Mouse (Mus musculus) stomach, embryonic 15.5 days (tissue): ENCODE measurements at regions not wholly inside any gene's neighbourhood (a gene's known extent, or its start where the extent isn't known, plus 50 kb on each side); places are given as distances from the start of the nearest gene placed in this dataset.
A peak's percentile ranks its signal among the peaks of the same experiment; 100 is the strongest.

Source experiments
- ATAC-seq: fragments of 200-750 bp; cut with Nextera tagmentation; 2 replicates; pipeline ENCODE4 v1.8.0; 2017; ENCODE audit warnings: low read depth, moderate number of reproducible peaks, moderate TSS enrichment; ENCODE audit not compliant: insufficient read depth, low FRiP score
- H3K27ac ChIP-seq: fragments of 300-500 bp; sonication (generic); 2 replicates; pipeline ENCODE4 v1.5.1; 2015; ENCODE audit warnings: mild to moderate bottlenecking, inconsistent platforms
- H3K27me3 ChIP-seq: fragments of 300-500 bp; sonication (generic); replicated peaks from 2 replicates; pipeline ENCODE4 v1.6.1; 2015; ENCODE audit warnings: inconsistent platforms
- H3K36me3 ChIP-seq: fragments of 300-500 bp; sonication (generic); 2 replicates; pipeline ENCODE4 v1.6.1; 2015; ENCODE audit warnings: inconsistent platforms
- H3K4me1 ChIP-seq: fragments of 300-500 bp; sonication (generic); 2 replicates; pipeline ENCODE4 v1.6.1; 2015; ENCODE audit warnings: inconsistent platforms
- H3K4me2 ChIP-seq: fragments of 300-500 bp; sonication (generic); 2 replicates; pipeline ENCODE4 v1.6.1; 2015; ENCODE audit warnings: mild to moderate bottlenecking, inconsistent platforms
- H3K4me3 ChIP-seq: fragments of 300-500 bp; sonication (generic); replicated peaks from 2 replicates; pipeline ENCODE4 v1.5.1; 2015; ENCODE audit warnings: inconsistent platforms
- H3K9ac ChIP-seq: fragments of 300-500 bp; sonication (generic); 2 replicates; pipeline ENCODE4 v1.6.1; 2015; ENCODE audit warnings: inconsistent platforms
- H3K9me3 ChIP-seq: fragments of 300-500 bp; sonication (generic); 2 replicates; pipeline ENCODE4 v1.6.1; 2016; ENCODE audit warnings: inconsistent platforms
- WGBS: fragments of 180-500 bp; shearing (Covaris S2); methylation state at CpG from one replicate; pipeline ENCODE4 v1.1.7; 2015; 5-methylcytosine and 5-hydroxymethylcytosine counted together

- WGBS: 78% methylated on average over 2 of the region's 2 CpGs
- H3K9me3 ChIP-seq: no peaks in the 10 kb centered on the region
- H3K4me2 ChIP-seq: no peak overlapping the region
- H3K9ac ChIP-seq: no peak overlapping the region
- no peaks in the 10 kb centered on the region for H3K4me1 ChIP-seq
- ATAC-seq: no peak
- no peak overlapping the region for H3K27ac ChIP-seq
- H3K4me3 ChIP-seq: no peak overlapping the region
- H3K36me3 ChIP-seq: no peaks in the 10 kb centered on the region
- H3K27me3 ChIP-seq: no peaks in the 10 kb centered on the region; the same call in 1 of the 2 replicates
These were observed 280.7 kb downstream of the Hlx start for GRCm38 (mm10) chr1:184451686-184452085.

- no peaks in the 10 kb centered on the region for H3K9me3 ChIP-seq
- H3K27ac ChIP-seq: no peak overlapping the region
- no peak for ATAC-seq
- H3K4me1 ChIP-seq: no peaks in the 10 kb centered on the region
- H3K4me3 ChIP-seq: no peak overlapping the region
- 48% methylated on average over 9 of the region's 9 CpGs for WGBS
- no peak overlapping the region for H3K4me2 ChIP-seq
- H3K9ac ChIP-seq: no peak overlapping the region
- H3K27me3 ChIP-seq: no peaks in the 10 kb centered on the region; the same call in 1 of the 2 replicates
- H3K36me3 ChIP-seq: no peaks in the 10 kb centered on the region
These were observed 283.4 kb downstream of the Hlx start for GRCm38 (mm10) chr1:184449007-184449406.

GRCm38 (mm10) chr1:184447911-184448310 lies 284.5 kb downstream of the Hlx start:
- Histone ChIP-seq H3K4me1 (no peaks in the 10 kb centered on the region), H3K9ac (no peak overlapping the region), H3K4me2 (no peak overlapping the region), H3K4me3 (no peak overlapping the region), H3K36me3 (no peaks in the 10 kb centered on the region), H3K27me3 (no peaks in the 10 kb centered on the region; the same call in 1 of the 2 replicates), H3K27ac (no peak overlapping the region), H3K9me3 (no peaks in the 10 kb centered on the region)
- 59% methylated on average over 7 of the region's 7 CpGs for WGBS
- no peak for ATAC-seq

- no peak overlapping the region for H3K4me3 ChIP-seq
- H3K36me3 ChIP-seq: no peaks in the 10 kb centered on the region
- H3K4me1 ChIP-seq: no peaks in the 10 kb centered on the region
- no peak overlapping the region for H3K27ac ChIP-seq
- no peak overlapping the region for H3K4me2 ChIP-seq
- no peak; the same call in 1 of the 2 replicates for ATAC-seq
- no peaks in the 10 kb centered on the region for H3K9me3 ChIP-seq
- 47% methylated on average over 5 of the region's 5 CpGs for WGBS
- H3K9ac ChIP-seq: no peak overlapping the region
- no peaks in the 10 kb centered on the region; the same call in 1 of the 2 replicates for H3K27me3 ChIP-seq
These were observed 285.2 kb downstream of the Hlx start for GRCm38 (mm10) chr1:184447161-184447667.

GRCm38 (mm10) chr1:184444189-184444588 lies 288.2 kb downstream of the Hlx start:
- no peak overlapping the region for H3K27ac ChIP-seq
- H3K4me2 ChIP-seq: no peak overlapping the region
- no peaks in the 10 kb centered on the region for H3K36me3 ChIP-seq
- no peak for ATAC-seq
- H3K4me3 ChIP-seq: no peak overlapping the region
- H3K9ac ChIP-seq: no peak overlapping the region
- no peaks in the 10 kb centered on the region for H3K4me1 ChIP-seq
- WGBS: 87% methylated on average over 10 of the region's 10 CpGs
- H3K27me3 ChIP-seq: no peaks in the 10 kb centered on the region
- no peaks in the 10 kb centered on the region for H3K9me3 ChIP-seq

- Histone ChIP-seq H3K27ac (no peak overlapping the region), H3K27me3 (no peaks in the 10 kb centered on the region), H3K9me3 (no peaks in the 10 kb centered on the region), H3K4me2 (no peak overlapping the region), H3K36me3 (no peaks in the 10 kb centered on the region), H3K9ac (no peak overlapping the region), H3K4me1 (no peaks in the 10 kb centered on the region), H3K4me3 (no peak overlapping the region)
- ATAC-seq: no peak
- 59% methylated on average over 3 of the region's 3 CpGs for WGBS
These were observed 289.7 kb downstream of the Hlx start for GRCm38 (mm10) chr1:184442701-184443100.

GRCm38 (mm10) chr1:184441005-184441557 lies 291.3 kb downstream of the Hlx start:
- ATAC-seq: no peak
- H3K27me3 ChIP-seq: no peaks in the 10 kb centered on the region
- no peak overlapping the region for H3K9ac ChIP-seq
- H3K36me3 ChIP-seq: no peaks in the 10 kb centered on the region
- H3K4me1 ChIP-seq: no peaks in the 10 kb centered on the region
- no peaks in the 10 kb centered on the region for H3K9me3 ChIP-seq
- peak overlapping the region; percentile 23; the same call in 1 of the 2 replicates for H3K27ac ChIP-seq
- WGBS: 45% methylated on average over 18 of the region's 18 CpGs
- no peak overlapping the region for H3K4me3 ChIP-seq
- peak overlapping the region; percentile 26 for H3K4me2 ChIP-seq

- Histone ChIP-seq H3K4me3 (no peak overlapping the region), H3K4me1 (no peaks in the 10 kb centered on the region), H3K9me3 (no peaks in the 10 kb centered on the region), H3K27me3 (no peaks in the 10 kb centered on the region), H3K9ac (no peak overlapping the region), H3K27ac (no peak overlapping the region), H3K36me3 (no peaks in the 10 kb centered on the region), H3K4me2 (no peak overlapping the region)
- WGBS: 43% methylated on average over 3 of the region's 3 CpGs
- ATAC-seq: no peak
These were observed 292.9 kb downstream of the Hlx start for GRCm38 (mm10) chr1:184439506-184439905.

GRCm38 (mm10) chr1:184436387-184436786 lies 296.0 kb downstream of the Hlx start:
- Histone ChIP-seq H3K4me3 (no peak overlapping the region), H3K4me1 (no peaks in the 10 kb centered on the region)
- WGBS: 79% methylated on average over 3 of the region's 3 CpGs

GRCm38 (mm10) chr1:184428612-184429011 lies 303.8 kb downstream of the Hlx start:
- Histone ChIP-seq H3K4me1 (no peaks in the 10 kb centered on the region), H3K4me2 (no peak overlapping the region), H3K9me3 (no peaks in the 10 kb centered on the region), H3K9ac (no peak overlapping the region), H3K4me3 (no peak overlapping the region), H3K27ac (no peak overlapping the region), H3K36me3 (no peaks in the 10 kb centered on the region), H3K27me3 (no peaks in the 10 kb centered on the region)
- no peak for ATAC-seq
- 55% methylated on average over 8 of the region's 8 CpGs for WGBS

More at GRCm38 (mm10) chr1:184436387-184436786, 296.0 kb downstream of the Hlx start:
- Histone ChIP-seq H3K27ac (no peak overlapping the region), H3K9ac (no peak overlapping the region), H3K9me3 (no peaks in the 10 kb centered on the region), H3K36me3 (no peaks in the 10 kb centered on the region), H3K27me3 (no peaks in the 10 kb centered on the region), H3K4me2 (no peak overlapping the region)
- no peak for ATAC-seq

GRCm38 (mm10) chr1:184428035-184428434 lies 304.4 kb downstream of the Hlx start:
- Histone ChIP-seq H3K27ac (no peak overlapping the region), H3K4me3 (no peak overlapping the region), H3K4me1 (no peaks in the 10 kb centered on the region), H3K9ac (no peak overlapping the region), H3K27me3 (no peaks in the 10 kb centered on the region), H3K4me2 (no peak overlapping the region), H3K36me3 (no peaks in the 10 kb centered on the region), H3K9me3 (no peaks in the 10 kb centered on the region)
- ATAC-seq: no peak
- 87% methylated on average over 3 of the region's 3 CpGs for WGBS

- Histone ChIP-seq H3K4me3 (no peak overlapping the region), H3K27ac (no peak overlapping the region), H3K27me3 (no peaks in the 10 kb centered on the region), H3K4me1 (no peaks in the 10 kb centered on the region), H3K9ac (no peak overlapping the region), H3K36me3 (no peaks in the 10 kb centered on the region), H3K9me3 (no peaks in the 10 kb centered on the region), H3K4me2 (no peak overlapping the region)
- no peak for ATAC-seq
- WGBS: 65% methylated on average over 1 of the region's 1 CpGs
These were observed 306.7 kb downstream of the Hlx start for GRCm38 (mm10) chr1:184425694-184426093.

- Histone ChIP-seq H3K9ac (no peak overlapping the region), H3K4me3 (no peak overlapping the region), H3K27ac (no peak overlapping the region), H3K27me3 (no peaks in the 10 kb centered on the region), H3K4me2 (no peak overlapping the region), H3K4me1 (no peaks in the 10 kb centered on the region), H3K36me3 (no peaks in the 10 kb centered on the region), H3K9me3 (no peaks in the 10 kb centered on the region)
- ATAC-seq: no peak
- 84% methylated on average over 2 of the region's 2 CpGs for WGBS
These were observed 308.4 kb downstream of the Hlx start for GRCm38 (mm10) chr1:184424035-184424434.
